In the genomic region with DNA sequence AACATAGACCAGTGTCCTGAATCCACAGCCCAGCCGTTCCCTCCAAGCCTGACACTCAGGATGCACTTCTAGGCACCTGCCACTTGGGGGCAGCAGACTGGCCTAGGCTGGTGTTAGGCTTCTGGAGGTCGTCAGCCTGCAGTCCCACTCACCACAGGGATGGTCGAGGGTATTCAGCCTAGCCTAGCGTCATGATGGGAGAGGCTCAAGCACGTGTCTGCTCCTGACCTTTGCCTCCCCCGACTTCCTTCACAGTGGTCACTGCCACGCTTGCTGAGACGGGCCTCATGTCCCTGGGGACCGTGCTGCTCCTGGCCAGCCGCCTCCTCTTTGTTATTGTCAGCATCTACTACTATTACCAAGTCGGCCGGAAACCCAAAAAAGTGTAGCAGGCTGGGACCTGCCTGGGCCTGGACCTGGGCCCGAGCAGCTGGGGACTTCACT, we compare ENCODE assay signal across 8 mouse cellular contexts. TPM values are rescaled to one million over a fixed set of nuclear protein-coding genes. Genes with fewer than 3 reads are reported as not detected.
DNase-seq lines count a peak whose midpoint lies in the region; ATAC-seq and TF ChIP-seq lines count a peak whose summit lies in the region.

No protein-coding gene starts in this region.

- peak; percentile 51 for DNase-seq in right cerebral cortex, postnatal 4 days
- no peak for DNase-seq in right cerebral cortex, postnatal 36 days (ENCODE audit: low spot score in 2 of 2)
- peak; percentile 51 for DNase-seq in c-Kit-positive CD71-positive TER-119-positive erythroid progenitor cells, embryonic 14.5 days (ENCODE audit: low spot score)
- peak; percentile 77 for DNase-seq in hindbrain, embryonic 10.5 days (ENCODE audit: low spot score)
- peak; percentile 80 for DNase-seq in limb, embryonic 10.5 days (ENCODE audit: low spot score)
- DNase-seq in midbrain, embryonic 11.5 days (ENCODE audit: low spot score, missing footprints), result peak; percentile 96

- H3K9me3 ChIP-seq in forebrain, embryonic 15.5 days, result no peaks in the 10 kb centered on the region
- H3K9me3 ChIP-seq in hindbrain, embryonic 10.5 days, result no peaks in the 10 kb centered on the region
- no peaks in the 10 kb centered on the region for H3K9me3 ChIP-seq in limb, embryonic 10.5 days (replicated peaks)
- H3K9me3 ChIP-seq in midbrain, embryonic 11.5 days (ENCODE audit: control insufficient read depth, low read length), result no peaks in the 10 kb centered on the region

- WGBS in forebrain, embryonic 15.5 days, result 47% methylated on average over 13 of the region's 13 CpGs
- 36% methylated on average over 13 of the region's 13 CpGs for WGBS in hindbrain, embryonic 10.5 days
- 53% methylated on average over 13 of the region's 13 CpGs for WGBS in limb, embryonic 10.5 days
- 39% methylated on average over 13 of the region's 13 CpGs for WGBS in midbrain, embryonic 11.5 days

- H3K4me1 ChIP-seq in forebrain, embryonic 15.5 days, result peaks cover 34% of the 10 kb centered on the region
- peaks cover 82% of the 10 kb centered on the region for H3K4me1 ChIP-seq in hindbrain, embryonic 10.5 days (replicated peaks)
- peaks cover 37% of the 10 kb centered on the region for H3K4me1 ChIP-seq in limb, embryonic 10.5 days
- H3K4me1 ChIP-seq in midbrain, embryonic 11.5 days (ENCODE audit: control insufficient read depth, insufficient read depth, low read length), result peaks cover 13% of the 10 kb centered on the region
- H3K4me1 ChIP-seq in testis, adult 2 months (ENCODE audit: control insufficient read depth, insufficient read depth, low read length), result peaks cover 6% of the 10 kb centered on the region

- peak; percentile 15 for ATAC-seq in forebrain, embryonic 15.5 days (replicated peaks)
- peak; percentile 43 for ATAC-seq in midbrain, embryonic 11.5 days (ENCODE audit: low FRiP score)

- no peaks in the 10 kb centered on the region for H3K27me3 ChIP-seq in forebrain, embryonic 15.5 days
- no peaks in the 10 kb centered on the region for H3K27me3 ChIP-seq in hindbrain, embryonic 10.5 days (ENCODE audit: insufficient read depth, poor library complexity, severe bottlenecking)
- H3K27me3 ChIP-seq in limb, embryonic 10.5 days (ENCODE audit: low read depth, poor library complexity, severe bottlenecking), result no peaks in the 10 kb centered on the region
- H3K27me3 ChIP-seq in midbrain, embryonic 11.5 days (ENCODE audit: control insufficient read depth, insufficient read depth, low read length), result no peaks in the 10 kb centered on the region
- no peaks in the 10 kb centered on the region for H3K27me3 ChIP-seq in testis, adult 2 months (ENCODE audit: control insufficient read depth, insufficient read depth, low read length)

- H3K36me3 ChIP-seq in forebrain, embryonic 15.5 days, result peaks cover 21% of the 10 kb centered on the region
- peaks cover 100% of the 10 kb centered on the region for H3K36me3 ChIP-seq in hindbrain, embryonic 10.5 days
- H3K36me3 ChIP-seq in limb, embryonic 10.5 days, result 0 out of 2 replicates have a peak, but pooled peaks cover 6% of the 10 kb centered on the region
- peaks cover 8% of the 10 kb centered on the region; the same call in 1 of the 2 replicates for H3K36me3 ChIP-seq in midbrain, embryonic 11.5 days (ENCODE audit: control insufficient read depth, insufficient read depth, low read length)
- H3K36me3 ChIP-seq in testis, adult 2 months (ENCODE audit: control insufficient read depth, insufficient read depth, low read length), result no peaks in the 10 kb centered on the region

- TF ChIP-seq CTCF in testis, adult 2 months (IDR thresholded peaks at IDR 0.05; ENCODE audit: control insufficient read depth, insufficient read depth, insufficient replicate concordance, low read depth, low read length), result peak; percentile 97

- no peak overlapping the region for H3K27ac ChIP-seq in forebrain, embryonic 15.5 days (replicated peaks)
- H3K27ac ChIP-seq in hindbrain, embryonic 10.5 days, result peak overlapping the region; percentile 54; the same call in 1 of the 2 replicates
- H3K27ac ChIP-seq in limb, embryonic 10.5 days, result 0 out of 2 replicates have a peak overlapping the region, but pooled peaks have one; percentile 4
- no peak overlapping the region for H3K27ac ChIP-seq in midbrain, embryonic 11.5 days (ENCODE audit: low read depth, low read length)
- H3K27ac ChIP-seq in testis, adult 2 months (ENCODE audit: control insufficient read depth, insufficient read depth, low read depth, low read length), result no peak overlapping the region

- no peak for TF ChIP-seq POLR2A in testis, adult 2 months (IDR thresholded peaks at IDR 0.05; ENCODE audit: control insufficient read depth, low read depth, low read length)

- H3K4me2 ChIP-seq in forebrain, embryonic 15.5 days (replicated peaks), result no peak overlapping the region
- no peak overlapping the region for H3K4me2 ChIP-seq in midbrain, embryonic 11.5 days

- no peak overlapping the region for H3K9ac ChIP-seq in forebrain, embryonic 15.5 days (replicated peaks)
- H3K9ac ChIP-seq in midbrain, embryonic 11.5 days (ENCODE audit: low read length), result no peak overlapping the region

- no peak overlapping the region for H3K4me3 ChIP-seq in forebrain, embryonic 15.5 days
- no peak overlapping the region for H3K4me3 ChIP-seq in hindbrain, embryonic 10.5 days
- no peak overlapping the region for H3K4me3 ChIP-seq in limb, embryonic 10.5 days
- H3K4me3 ChIP-seq in midbrain, embryonic 11.5 days (ENCODE audit: low read depth, low read length), result no peak overlapping the region
- H3K4me3 ChIP-seq in testis, adult 2 months (ENCODE audit: control insufficient read depth, low read depth, low read length), result no peak overlapping the region

RNA-seq across cellular contexts. Expression of a gene that starts 12.2 kb away (rescaled TPM):
- polyA plus RNA-seq in forebrain, embryonic 15.5 days (2015; fragmentation: Nextera tagmentation; extraction: Ambion mirVana), result 90.5 and 110 TPM in 2 replicates
- 202 and 281 TPM in 2 replicates for polyA plus RNA-seq in hindbrain, embryonic 10.5 days (2016; fragmentation: Nextera tagmentation; extraction: Ambion mirVana)
- polyA plus RNA-seq in limb, embryonic 10.5 days (2016; fragmentation: Nextera tagmentation; extraction: Ambion mirVana), result 17.5 and 25.2 TPM in 2 replicates
- 179 and 191 TPM in 2 replicates for polyA plus RNA-seq in midbrain, embryonic 11.5 days (2014; fragmentation: Nextera tagmentation; extraction: Ambion mirVana)
- 51.6 and 54.3 TPM in 2 replicates for polyA plus RNA-seq in testis, adult 2 months (2012; rRNA removed)

Comparison
In these comparisons a context has a peak if more than half of its experiments do, and no peak if none do; other contexts are left out.
1. DNase-seq: peak in right cerebral cortex, postnatal 4 days (single experiment), c-Kit-positive CD71-positive TER-119-positive erythroid progenitor cells, embryonic 14.5 days (single experiment), hindbrain, embryonic 10.5 days (single experiment), limb, embryonic 10.5 days (single experiment) and midbrain, embryonic 11.5 days (single experiment); none in right cerebral cortex, postnatal 36 days (0 of 2).
2. H3K27ac ChIP-seq: peak in hindbrain, embryonic 10.5 days (single experiment) and limb, embryonic 10.5 days (single experiment); none in forebrain, embryonic 15.5 days (single experiment), midbrain, embryonic 11.5 days (single experiment) and testis, adult 2 months (single experiment).